Mouse (Mus musculus): ENCODE measurements around the gene Ubtd1. TPM values are rescaled to one million over a fixed set of nuclear protein-coding genes. Genes with fewer than 3 reads are reported as not detected.

Gene Ubtd1
- polyA plus RNA-seq, 1 experiment from 2014 or later = 11.2 TPM

GRCm38 (mm10) chr19:42033611-42034010 is 52.0 kb downstream of the Ubtd1 start:
- Histone ChIP-seq H3K9me3 (no peaks in the 10 kb centered on the region), H3K27ac (replicated peaks) (no peak overlapping the region), H3K4me3 (no peak overlapping the region), H3K9ac (replicated peaks) (no peak overlapping the region), H3K36me3 (0 out of 2 replicates have a peak, but pooled peaks cover 6% of the 10 kb centered on the region), H3K27me3 (no peaks in the 10 kb centered on the region), H3K4me1 (no peaks in the 10 kb centered on the region), H3K4me2 (replicated peaks) (no peak overlapping the region)
- 89% methylated on average over 14 of the region's 14 CpGs for WGBS
- ATAC-seq (ENCODE audit: low FRiP score, low read depth) = no peak

GRCm38 (mm10) chr19:42034146-42034775 is 52.7 kb downstream of the Ubtd1 start:
- 68% methylated on average over 9 of the region's 9 CpGs for WGBS
- Histone ChIP-seq H3K4me1 (no peaks in the 10 kb centered on the region), H3K27ac (replicated peaks) (no peak overlapping the region), H3K9me3 (no peaks in the 10 kb centered on the region), H3K9ac (replicated peaks) (no peak overlapping the region), H3K27me3 (no peaks in the 10 kb centered on the region), H3K4me3 (no peak overlapping the region), H3K4me2 (replicated peaks) (no peak overlapping the region), H3K36me3 (0 out of 2 replicates have a peak, but pooled peaks cover 6% of the 10 kb centered on the region)
- ATAC-seq (ENCODE audit: low FRiP score, low read depth) = no peak

- Histone ChIP-seq H3K4me1 (no peaks in the 10 kb centered on the region), H3K9me3 (no peaks in the 10 kb centered on the region), H3K27ac (replicated peaks) (no peak overlapping the region), H3K9ac (replicated peaks) (no peak overlapping the region), H3K4me2 (replicated peaks) (no peak overlapping the region), H3K4me3 (no peak overlapping the region), H3K27me3 (0 out of 2 replicates have a peak, but pooled peaks cover 3% of the 10 kb centered on the region), H3K36me3 (0 out of 2 replicates have a peak, but pooled peaks cover 6% of the 10 kb centered on the region)
- ATAC-seq (ENCODE audit: low FRiP score, low read depth) = no peak
- WGBS = 56% methylated on average over 10 of the region's 11 CpGs
Measured at GRCm38 (mm10) chr19:42034881-42035455, 53.4 kb downstream of the Ubtd1 start.

DNA sequence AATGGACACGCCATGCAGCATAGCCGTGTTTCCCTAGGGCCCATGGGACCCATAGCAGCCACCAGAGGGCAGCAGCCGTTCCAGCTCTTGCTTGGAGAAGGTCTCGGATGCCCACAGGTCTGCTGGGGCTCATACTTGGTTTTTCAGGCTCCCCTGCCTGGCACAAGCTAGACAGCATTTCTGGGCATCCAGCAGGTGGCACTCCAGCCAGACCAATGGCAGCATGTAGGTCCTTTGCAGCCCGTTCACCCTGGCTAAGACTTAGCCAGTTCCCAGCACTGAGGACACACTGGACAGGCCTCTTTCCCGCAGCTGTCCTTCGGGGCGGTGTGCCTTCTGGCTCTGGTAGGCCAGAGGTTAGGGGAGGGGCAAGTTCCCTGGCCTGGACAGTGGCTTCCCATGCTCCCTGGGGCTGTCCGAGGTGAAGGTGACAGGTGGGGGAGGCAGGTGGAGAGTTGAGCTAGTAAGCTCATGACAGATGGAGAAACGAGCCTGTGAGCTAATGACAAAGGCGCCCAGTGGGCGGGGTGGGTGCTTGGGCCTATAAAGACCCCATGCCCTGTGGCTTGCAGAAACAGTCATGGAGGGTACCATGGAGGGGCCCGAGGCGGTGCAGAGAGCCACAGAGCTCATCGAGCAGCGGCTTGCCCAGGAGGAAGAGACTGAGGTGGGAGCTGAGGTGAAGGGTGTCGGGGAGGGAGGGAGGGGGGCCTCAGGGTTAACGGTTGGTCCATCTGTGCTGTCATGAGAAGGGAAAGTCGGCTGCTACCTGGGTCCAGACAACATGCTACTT is 54.1 kb downstream of the Ubtd1 start, which contains the start of gene Ankrd2:
Ankrd2 (plus strand) TSS at position 545 of the 793 bp plus-strand sequence.
- no peaks in the 10 kb centered on the region for H3K4me1 ChIP-seq
- 0 out of 2 replicates have a peak, but pooled peaks cover 7% of the 10 kb centered on the region for H3K27me3 ChIP-seq
- no peak within 1 kb of the TSS for H3K9ac ChIP-seq (replicated peaks)
- no peaks in the 10 kb centered on the region for H3K9me3 ChIP-seq
- 67% methylated on average over 19 of the region's 19 CpGs for WGBS
- peak; percentile 73 for ATAC-seq (ENCODE audit: low FRiP score, low read depth)
- H3K4me3 ChIP-seq = no peak within 1 kb of the TSS
- 0 out of 2 replicates have a peak, but pooled peaks cover 6% of the 10 kb centered on the region for H3K36me3 ChIP-seq
- H3K27ac ChIP-seq (replicated peaks) = no peak within 1 kb of the TSS
- H3K4me2 ChIP-seq (replicated peaks) = no peak within 1 kb of the TSS

DNA sequence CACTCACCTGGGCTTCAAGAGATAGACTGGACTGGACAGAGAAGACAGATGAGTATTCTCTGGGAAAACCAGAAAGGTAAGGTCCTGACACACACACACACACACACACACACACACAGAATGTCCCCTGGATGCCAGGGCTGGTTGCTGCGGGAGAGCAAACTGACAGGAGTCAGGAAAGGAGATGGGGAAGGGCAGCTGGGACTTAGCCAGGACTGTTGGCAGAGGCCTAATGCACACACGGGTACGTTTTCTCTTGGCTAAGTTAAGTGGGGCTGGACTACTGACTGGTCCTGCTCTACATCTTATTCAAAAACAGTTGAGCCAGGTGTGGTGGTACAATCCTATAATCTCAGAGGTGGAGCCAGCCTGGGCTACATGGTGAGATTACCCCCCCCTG is 54.8 kb downstream of the Ubtd1 start:
- 91% methylated on average over 3 of the region's 3 CpGs for WGBS
- H3K9me3 ChIP-seq = no peaks in the 10 kb centered on the region
- ATAC-seq (ENCODE audit: low FRiP score, low read depth) = no peak
- no peak overlapping the region for H3K9ac ChIP-seq (replicated peaks)
- H3K4me2 ChIP-seq (replicated peaks) = no peak overlapping the region
- no peak overlapping the region for H3K4me3 ChIP-seq
- no peak overlapping the region for H3K27ac ChIP-seq (replicated peaks)
- H3K27me3 ChIP-seq = 0 out of 2 replicates have a peak, but pooled peaks cover 7% of the 10 kb centered on the region
- H3K4me1 ChIP-seq = no peaks in the 10 kb centered on the region
- H3K36me3 ChIP-seq = 0 out of 2 replicates have a peak, but pooled peaks cover 6% of the 10 kb centered on the region

DNA sequence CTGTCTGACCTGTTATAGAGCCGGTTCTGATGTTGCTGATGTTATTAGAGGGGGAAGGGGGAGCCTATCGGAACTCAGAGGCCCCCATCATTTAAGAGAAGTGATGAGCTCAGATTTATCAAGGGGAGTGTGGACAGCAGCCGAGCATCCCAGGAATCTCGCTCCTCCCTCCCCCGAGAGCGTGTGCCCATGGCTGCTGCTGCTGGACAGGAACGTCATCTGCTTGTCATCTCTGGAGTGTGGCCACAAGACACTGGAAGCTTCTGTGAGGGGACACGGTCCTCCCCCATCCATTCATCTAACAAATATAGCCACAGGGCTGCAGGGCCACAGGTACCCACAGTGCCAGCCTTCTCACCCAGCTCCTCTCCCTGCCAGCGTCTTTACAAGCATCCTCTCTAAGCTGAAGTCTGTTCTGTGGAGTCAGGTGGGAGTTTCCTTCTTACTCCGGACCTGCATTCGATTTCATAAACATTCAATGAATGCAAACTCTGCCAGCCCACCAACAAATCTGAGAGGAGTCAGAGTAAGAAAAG is 55.7 kb downstream of the Ubtd1 start:
- H3K4me2 ChIP-seq (replicated peaks) = no peak overlapping the region
- WGBS = 83% methylated on average over 11 of the region's 11 CpGs
- H3K9me3 ChIP-seq = no peaks in the 10 kb centered on the region
- H3K36me3 ChIP-seq = 0 out of 2 replicates have a peak, but pooled peaks cover 6% of the 10 kb centered on the region
- H3K4me3 ChIP-seq = no peak overlapping the region
- no peaks in the 10 kb centered on the region for H3K4me1 ChIP-seq
- no peak overlapping the region for H3K9ac ChIP-seq (replicated peaks)
- ATAC-seq (ENCODE audit: low FRiP score, low read depth) = no peak
- 0 out of 2 replicates have a peak, but pooled peaks cover 7% of the 10 kb centered on the region for H3K27me3 ChIP-seq
- no peak overlapping the region for H3K27ac ChIP-seq (replicated peaks)

DNA sequence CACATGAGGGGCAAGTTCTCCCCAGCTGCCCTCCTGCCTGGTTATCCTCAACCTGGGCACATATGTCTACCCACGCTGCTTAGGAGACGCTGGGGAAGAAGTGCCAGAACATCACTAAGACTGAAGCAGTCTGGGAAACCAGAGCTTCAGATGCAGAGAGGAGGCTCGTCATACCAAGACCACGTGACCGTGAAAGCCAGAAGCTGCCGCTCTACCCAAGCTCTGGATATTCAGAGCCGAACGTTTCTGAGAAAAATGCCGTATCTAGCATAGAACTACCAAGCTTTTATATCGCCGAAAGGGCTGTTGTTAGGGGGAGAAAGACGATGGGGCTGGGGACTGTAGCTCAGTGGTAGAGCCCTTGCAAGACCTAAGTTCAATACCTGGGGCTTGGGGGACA is 56.7 kb downstream of the Ubtd1 start:
- no peak for ATAC-seq (ENCODE audit: low FRiP score, low read depth)
- WGBS = 91% methylated on average over 12 of the region's 12 CpGs
- no peaks in the 10 kb centered on the region for H3K9me3 ChIP-seq

GRCm38 (mm10) chr19:42043988-42044387 is 62.4 kb downstream of the Ubtd1 start:
- H3K4me3 ChIP-seq = no peak overlapping the region
- H3K27ac ChIP-seq (replicated peaks) = no peak overlapping the region
- no peaks in the 10 kb centered on the region for H3K36me3 ChIP-seq
- H3K4me2 ChIP-seq (replicated peaks) = no peak overlapping the region
- ATAC-seq (ENCODE audit: low FRiP score, low read depth) = no peak
- peaks cover 6% of the 10 kb centered on the region for H3K4me1 ChIP-seq
- H3K9me3 ChIP-seq = no peaks in the 10 kb centered on the region
- peaks cover 10% of the 10 kb centered on the region; the same call in 1 of the 2 replicates for H3K27me3 ChIP-seq
- no peak overlapping the region for H3K9ac ChIP-seq (replicated peaks)
- WGBS = 94% methylated on average over 6 of the region's 6 CpGs

More for the DNA sequence above, 56.7 kb downstream of the Ubtd1 start:
- no peak overlapping the region for H3K4me2 ChIP-seq (replicated peaks)
- no peak overlapping the region for H3K4me3 ChIP-seq
- H3K4me1 ChIP-seq = no peaks in the 10 kb centered on the region
- 0 out of 2 replicates have a peak, but pooled peaks cover 6% of the 10 kb centered on the region for H3K36me3 ChIP-seq
- 0 out of 2 replicates have a peak, but pooled peaks cover 7% of the 10 kb centered on the region for H3K27me3 ChIP-seq
- H3K9ac ChIP-seq (replicated peaks) = no peak overlapping the region
- H3K27ac ChIP-seq (replicated peaks) = no peak overlapping the region

DNA sequence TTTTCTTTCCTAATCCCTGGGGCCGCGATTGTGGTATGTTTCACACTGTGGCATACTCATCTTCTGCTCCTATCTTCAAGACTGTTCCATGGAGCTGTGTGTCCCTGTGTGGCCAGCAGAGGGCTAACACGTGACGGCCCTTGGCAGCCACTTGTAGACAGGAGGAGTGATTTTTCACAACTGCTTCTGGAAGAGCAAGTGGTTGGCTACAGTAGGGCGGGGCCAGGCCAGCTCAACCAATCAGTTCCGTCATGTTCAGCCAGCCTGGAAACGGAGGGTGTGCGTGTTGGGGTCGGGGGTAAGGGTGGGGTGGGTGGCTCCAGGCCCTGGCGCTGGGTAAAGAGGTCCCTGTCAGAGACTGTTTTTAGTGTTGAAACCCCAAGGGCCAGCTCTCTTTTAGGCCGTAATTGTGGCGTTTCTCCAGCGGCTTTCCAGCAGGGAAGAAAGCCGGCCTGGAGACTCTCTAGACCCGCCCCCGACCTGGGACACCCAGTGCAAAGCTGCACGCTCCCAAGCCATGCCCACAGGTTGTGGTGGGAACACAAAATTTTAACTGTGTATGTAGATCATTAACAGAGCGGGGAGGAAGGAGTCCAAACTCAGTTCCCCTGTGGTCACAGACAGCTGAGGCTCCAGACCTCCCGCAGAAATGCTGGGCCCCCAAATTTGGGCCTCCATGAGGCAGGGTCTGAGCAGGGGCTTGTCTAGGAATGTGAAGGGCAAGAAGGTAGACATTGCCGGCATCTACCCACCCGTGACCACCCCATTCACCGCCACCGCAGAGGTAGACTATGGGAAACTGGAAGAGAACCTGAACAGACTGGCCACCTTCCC is 63.9 kb downstream of the Ubtd1 start, which contains the start of gene Hoga1:
Hoga1 (plus strand) TSS at position 342 of the 834 bp plus-strand sequence.
- H3K4me1 ChIP-seq = peaks cover 6% of the 10 kb centered on the region

DNA sequence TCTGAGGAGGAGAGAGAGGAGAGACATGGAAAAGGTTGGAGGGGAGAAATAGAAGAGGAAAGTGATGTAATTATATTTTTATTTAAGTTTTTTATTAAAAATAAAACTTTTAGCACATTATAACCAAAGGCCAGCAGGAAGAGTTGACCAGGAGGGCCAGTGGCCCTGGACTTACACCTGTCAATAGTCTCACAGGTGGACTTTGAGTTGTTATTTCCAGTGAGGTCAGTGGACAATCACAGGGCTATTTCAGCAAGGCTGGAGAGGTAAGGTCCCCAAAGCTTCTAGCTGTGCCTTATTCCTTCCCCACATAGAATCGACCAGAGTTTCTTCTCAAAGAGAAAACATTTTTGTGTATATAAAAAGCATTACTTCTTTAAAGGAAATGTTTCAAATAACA is 68.7 kb downstream of the Ubtd1 start:
- Histone ChIP-seq H3K9ac (replicated peaks) (no peak overlapping the region), H3K27ac (replicated peaks) (no peak overlapping the region), H3K4me1 (peaks cover 6% of the 10 kb centered on the region), H3K4me2 (replicated peaks) (no peak overlapping the region), H3K27me3 (no peaks in the 10 kb centered on the region), H3K9me3 (no peaks in the 10 kb centered on the region), H3K36me3 (no peaks in the 10 kb centered on the region), H3K4me3 (no peak overlapping the region)
- ATAC-seq (ENCODE audit: low FRiP score, low read depth) = no peak
- WGBS = 87% methylated on average over 1 of the region's 1 CpGs

More for the DNA sequence above, 63.9 kb downstream of the Ubtd1 start, which contains the start of gene Hoga1:
- WGBS = 25% methylated on average over 23 of the region's 23 CpGs
- H3K4me2 ChIP-seq (replicated peaks) = peak within 1 kb of the TSS; percentile 45
- peak within 1 kb of the TSS; percentile 27 for H3K4me3 ChIP-seq
- no peak within 1 kb of the TSS for H3K9ac ChIP-seq (replicated peaks)
- ATAC-seq (ENCODE audit: low FRiP score, low read depth) = peak; percentile 79
- no peaks in the 10 kb centered on the region for H3K36me3 ChIP-seq
- H3K27ac ChIP-seq (replicated peaks) = no peak within 1 kb of the TSS
- peaks cover 3% of the 10 kb centered on the region; the same call in 1 of the 2 replicates for H3K27me3 ChIP-seq
- no peaks in the 10 kb centered on the region for H3K9me3 ChIP-seq

DNA sequence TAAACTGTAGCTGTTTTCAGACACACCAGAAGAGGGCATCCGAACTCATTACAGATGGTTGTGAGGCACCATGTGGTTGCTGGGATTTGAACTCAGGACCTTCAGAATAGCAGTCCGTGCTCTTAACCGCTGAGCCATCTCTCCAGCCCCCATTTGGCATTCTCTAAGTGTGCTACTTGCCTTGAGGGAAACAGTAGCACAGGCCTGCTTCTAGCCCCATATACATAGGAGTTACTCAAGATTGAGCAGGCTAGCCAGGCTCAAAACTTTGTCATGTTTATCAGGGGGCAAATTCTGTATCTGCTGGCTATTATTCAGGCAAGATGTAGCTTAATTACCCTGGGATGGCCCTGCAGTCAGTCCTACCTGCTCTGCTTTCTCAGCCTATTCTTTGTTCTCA is 69.8 kb downstream of the Ubtd1 start:
- ATAC-seq (ENCODE audit: low FRiP score, low read depth) = no peak
- Histone ChIP-seq H3K27ac (replicated peaks) (no peak overlapping the region), H3K4me2 (replicated peaks) (no peak overlapping the region), H3K4me3 (no peak overlapping the region), H3K36me3 (no peaks in the 10 kb centered on the region), H3K9ac (replicated peaks) (no peak overlapping the region), H3K4me1 (no peaks in the 10 kb centered on the region), H3K9me3 (no peaks in the 10 kb centered on the region), H3K27me3 (no peaks in the 10 kb centered on the region)
- 85% methylated on average over 3 of the region's 3 CpGs for WGBS
